Mouse (Mus musculus) limb, embryonic 10.5 days (tissue): Measurements from ENCODE around the gene Gfod2. TPM values are rescaled to one million over a fixed set of nuclear protein-coding genes. Genes with fewer than 3 reads are reported as not detected.

Experiments used
- DNase-seq: peaks from one replicate; pipeline ENCODE4 v3.0.0-alpha.2; 2017; ENCODE audit warnings: low spot score
- H3K27ac ChIP-seq: fragments of 300-500 bp; sonication (generic); 2 replicates; pipeline ENCODE4 v1.5.1; 2016; ENCODE audit warnings: mild to moderate bottlenecking
- H3K27me3 ChIP-seq: fragments of 300-500 bp; sonication (generic); 2 replicates; pipeline ENCODE4 v1.6.1; 2016; ENCODE audit warnings: low read depth, mild to moderate bottlenecking; ENCODE audit not compliant: poor library complexity, severe bottlenecking
- H3K36me3 ChIP-seq: fragments of 300-500 bp; sonication (generic); 2 replicates; pipeline ENCODE4 v1.6.1; 2016; ENCODE audit warnings: mild to moderate bottlenecking, moderate library complexity
- H3K4me1 ChIP-seq: fragments of 300-500 bp; sonication (generic); 2 replicates; pipeline ENCODE4 v1.6.1; 2016
- H3K4me3 ChIP-seq: fragments of 300-500 bp; sonication (generic); 2 replicates; pipeline ENCODE4 v1.5.1; 2016; ENCODE audit warnings: mild to moderate bottlenecking, moderate library complexity
- H3K9me3 ChIP-seq: fragments of 300-500 bp; sonication (generic); replicated peaks from 2 replicates; pipeline ENCODE4 v1.6.1; 2016; ENCODE audit warnings: mild to moderate bottlenecking
- WGBS: fragments of 180-500 bp; shearing (Covaris S2); methylation state at CpG from one replicate; pipeline ENCODE4 v1.1.7; 2016; 5-methylcytosine and 5-hydroxymethylcytosine counted together
- polyA plus RNA-seq: library from polyadenylated mRNA; unstranded; fragments of >200 nt; fragmentation: Nextera tagmentation; extraction: Ambion mirVana; gene quantifications from 2 replicates; pipeline ENCODE4 v1.2.1, GENCODE M21; 2016

Gene Gfod2
- polyA plus RNA-seq, 1 experiment from 2014 or later = 29.8 TPM

- Histone ChIP-seq H3K4me1 (peaks cover 20% of the 10 kb centered on the region), H3K36me3 (peaks cover 41% of the 10 kb centered on the region), H3K9me3 (no peaks in the 10 kb centered on the region), H3K4me3 (no peak overlapping the region; the same call in 1 of the 2 replicates), H3K27ac (no peak overlapping the region), H3K27me3 (peaks cover 21% of the 10 kb centered on the region)
- 83% methylated on average over 30 of the region's 30 CpGs for WGBS
- DNase-seq = no peak
These were observed 63.2 kb downstream of the Gfod2 start for GRCm38 (mm10) chr8:105695080-105695780.

- peaks cover 35% of the 10 kb centered on the region for H3K36me3 ChIP-seq
These were observed 64.2 kb downstream of the Gfod2 start for GRCm38 (mm10) chr8:105694051-105694799.

DNA sequence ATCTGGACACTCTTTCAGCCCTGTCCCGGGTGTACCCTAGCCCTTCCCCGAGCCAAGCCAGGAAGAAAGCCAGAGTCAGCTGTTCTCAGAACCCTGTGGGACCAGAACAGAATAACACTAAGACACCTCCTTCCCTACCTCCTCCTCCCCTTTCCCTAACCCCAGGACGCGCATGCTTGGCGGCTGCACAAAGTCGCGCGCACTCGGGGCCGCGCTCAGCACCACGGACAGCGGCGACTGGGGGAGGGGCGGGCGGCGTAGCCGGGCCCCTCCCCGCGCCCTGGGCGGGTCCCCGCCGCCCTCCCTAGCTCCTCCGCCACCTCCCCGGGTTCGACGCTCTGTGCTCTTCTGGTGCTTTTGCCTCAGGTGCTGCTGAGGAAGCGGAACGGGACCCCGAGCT is 64.8 kb downstream of the Gfod2 start:
- Histone ChIP-seq H3K4me1 (peaks cover 12% of the 10 kb centered on the region), H3K36me3 (peaks cover 32% of the 10 kb centered on the region), H3K27ac (peak overlapping the region; percentile 53), H3K4me3 (peak overlapping the region; percentile 55), H3K9me3 (no peaks in the 10 kb centered on the region), H3K27me3 (peaks cover 31% of the 10 kb centered on the region)
- DNase-seq = peak; percentile 87
- WGBS = 3% methylated on average over 30 of the region's 30 CpGs

More at GRCm38 (mm10) chr8:105694051-105694799, 64.2 kb downstream of the Gfod2 start:
- 10% methylated on average over 40 of the region's 40 CpGs for WGBS
- Histone ChIP-seq H3K27ac (peak overlapping the region; percentile 53), H3K9me3 (no peaks in the 10 kb centered on the region), H3K27me3 (peaks cover 27% of the 10 kb centered on the region), H3K4me3 (peak overlapping the region; percentile 55), H3K4me1 (peaks cover 12% of the 10 kb centered on the region)
- DNase-seq = no peak

DNA sequence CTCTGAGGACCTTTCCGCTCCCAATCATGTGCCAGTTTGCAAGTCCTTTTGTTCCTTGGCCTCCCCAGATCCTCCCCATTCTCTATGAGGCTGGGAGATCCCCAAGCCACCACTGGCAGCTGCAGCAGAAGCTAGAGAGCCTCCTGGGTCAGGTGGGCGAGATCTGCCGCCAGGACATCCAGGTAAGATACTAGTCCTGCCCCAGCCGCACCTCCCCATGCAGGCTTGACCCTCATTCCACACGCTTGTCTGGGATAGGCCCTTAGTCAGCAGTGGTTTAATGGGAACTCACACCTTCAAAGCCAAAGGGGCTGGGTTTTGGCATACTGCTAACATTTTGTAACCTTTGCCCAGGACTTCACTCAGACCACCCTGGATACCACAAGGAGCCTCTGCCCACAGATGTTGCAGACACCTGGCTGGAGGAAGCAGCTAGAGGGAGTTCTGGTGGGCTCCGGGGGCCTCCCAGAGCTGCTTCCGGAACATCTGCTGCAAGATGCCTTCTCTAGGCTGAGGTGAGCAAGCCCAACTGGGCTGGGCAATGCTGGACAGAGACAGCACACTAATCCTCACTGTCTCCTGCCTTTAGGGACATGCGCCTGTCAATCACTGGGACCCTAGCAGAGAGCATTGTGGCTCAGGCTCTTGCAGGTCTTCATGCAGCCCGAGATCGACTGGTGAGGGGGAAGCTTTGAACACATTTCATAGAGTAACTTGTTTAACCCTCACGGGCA is 65.8 kb downstream of the Gfod2 start:
- no peak for DNase-seq
- WGBS = 94% methylated on average over 11 of the region's 11 CpGs
- H3K4me1 ChIP-seq = peaks cover 12% of the 10 kb centered on the region
- H3K36me3 ChIP-seq = peaks cover 22% of the 10 kb centered on the region
- peaks cover 31% of the 10 kb centered on the region for H3K27me3 ChIP-seq
- H3K9me3 ChIP-seq = no peaks in the 10 kb centered on the region
- H3K27ac ChIP-seq = no peak overlapping the region
- no peak overlapping the region for H3K4me3 ChIP-seq

GRCm38 (mm10) chr8:105690978-105691377 is 67.5 kb downstream of the Gfod2 start:
- Histone ChIP-seq H3K36me3 (peaks cover 6% of the 10 kb centered on the region), H3K27me3 (peaks cover 31% of the 10 kb centered on the region), H3K4me3 (no peak overlapping the region), H3K9me3 (no peaks in the 10 kb centered on the region), H3K4me1 (peaks cover 16% of the 10 kb centered on the region), H3K27ac (no peak overlapping the region)
- 85% methylated on average over 14 of the region's 14 CpGs for WGBS
- DNase-seq = no peak

DNA sequence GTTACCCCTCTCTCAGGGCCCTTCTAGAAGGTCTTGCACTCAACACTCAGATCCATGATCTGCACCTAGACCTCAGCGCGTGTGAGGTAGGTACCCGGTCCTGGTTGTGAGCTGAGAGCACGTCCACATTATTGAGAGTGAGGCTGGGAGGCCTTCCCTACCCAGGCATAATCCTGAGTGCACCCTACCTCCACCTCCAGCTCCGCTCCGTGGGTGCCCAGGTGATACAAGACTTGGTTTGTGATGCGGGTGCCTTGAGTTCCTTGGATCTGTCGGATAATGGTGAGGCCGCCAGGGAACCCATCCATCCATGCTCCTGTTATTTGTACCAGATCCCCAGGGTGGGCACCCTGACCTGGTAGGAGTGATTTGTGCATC is 68.5 kb downstream of the Gfod2 start:
- H3K27ac ChIP-seq = no peak overlapping the region
- peaks cover 25% of the 10 kb centered on the region for H3K27me3 ChIP-seq
- no peak for DNase-seq
- 89% methylated on average over 9 of the region's 9 CpGs for WGBS
- no peak overlapping the region for H3K4me3 ChIP-seq
- H3K9me3 ChIP-seq = no peaks in the 10 kb centered on the region
- peaks cover 26% of the 10 kb centered on the region for H3K4me1 ChIP-seq
- H3K36me3 ChIP-seq = no peaks in the 10 kb centered on the region

DNA sequence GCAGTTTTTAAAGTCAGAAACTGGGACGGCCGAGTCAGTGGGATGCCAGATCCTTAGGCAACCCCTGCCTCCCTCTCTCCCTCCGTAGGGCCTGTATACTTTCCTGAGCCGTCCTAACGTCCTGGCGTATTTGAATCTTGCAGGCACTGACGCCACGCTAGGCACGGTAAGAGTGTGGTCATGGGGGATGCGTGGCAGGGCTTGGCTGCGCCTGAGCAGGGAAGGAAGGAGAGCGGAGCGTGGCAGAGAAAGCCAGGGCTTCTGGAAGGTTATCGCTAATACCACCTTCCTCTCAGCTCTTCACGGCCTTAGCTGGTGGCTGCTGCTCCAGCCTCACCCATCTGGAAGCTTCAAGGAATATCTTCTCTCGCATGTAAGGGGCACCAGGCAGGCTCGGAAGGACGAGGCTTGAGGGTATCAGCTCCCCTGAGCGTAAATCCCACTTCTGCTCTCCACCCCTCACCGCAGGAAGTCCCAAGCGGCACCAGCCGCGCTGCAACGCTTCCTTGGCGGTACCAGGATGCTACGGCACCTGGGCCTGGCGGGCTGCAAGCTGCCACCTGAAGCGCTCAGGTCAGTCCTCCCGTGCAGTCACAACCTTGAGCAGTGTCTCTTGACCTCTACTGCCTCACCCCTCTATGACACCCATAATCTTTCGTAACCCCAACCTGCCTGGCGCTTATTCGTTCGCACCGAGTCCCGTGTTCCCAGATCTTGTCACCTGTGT is 69.0 kb downstream of the Gfod2 start:
- no peak overlapping the region for H3K27ac ChIP-seq
- peaks cover 2% of the 10 kb centered on the region; the same call in 1 of the 2 replicates for H3K36me3 ChIP-seq
- WGBS = 65% methylated on average over 35 of the region's 35 CpGs
- H3K27me3 ChIP-seq = peaks cover 19% of the 10 kb centered on the region
- no peaks in the 10 kb centered on the region for H3K9me3 ChIP-seq
- no peak for DNase-seq
- peaks cover 26% of the 10 kb centered on the region for H3K4me1 ChIP-seq
- H3K4me3 ChIP-seq = no peak overlapping the region

- H3K9me3 ChIP-seq = no peaks in the 10 kb centered on the region
- peaks cover 10% of the 10 kb centered on the region; the same call in 1 of the 2 replicates for H3K27me3 ChIP-seq
- H3K4me3 ChIP-seq = no peak overlapping the region
- no peak overlapping the region for H3K27ac ChIP-seq
- 76% methylated on average over 14 of the region's 14 CpGs for WGBS
- no peak for DNase-seq
- H3K4me1 ChIP-seq = peaks cover 16% of the 10 kb centered on the region
- peaks cover 13% of the 10 kb centered on the region for H3K36me3 ChIP-seq
These were observed 70.2 kb downstream of the Gfod2 start for GRCm38 (mm10) chr8:105688242-105688752.

- WGBS = 72% methylated on average over 8 of the region's 8 CpGs
- DNase-seq = no peak
- no peak overlapping the region for H3K27ac ChIP-seq
These were observed 71.0 kb downstream of the Gfod2 start for GRCm38 (mm10) chr8:105687512-105687911.

GRCm38 (mm10) chr8:105686551-105686950 is 71.9 kb downstream of the Gfod2 start:
- H3K4me3 ChIP-seq = no peak overlapping the region

More at GRCm38 (mm10) chr8:105687512-105687911, 71.0 kb downstream of the Gfod2 start:
- Histone ChIP-seq H3K36me3 (peaks cover 21% of the 10 kb centered on the region), H3K4me3 (no peak overlapping the region), H3K4me1 (peaks cover 16% of the 10 kb centered on the region), H3K27me3 (peaks cover 10% of the 10 kb centered on the region; the same call in 1 of the 2 replicates), H3K9me3 (no peaks in the 10 kb centered on the region)

GRCm38 (mm10) chr8:105685796-105686308 is 72.6 kb downstream of the Gfod2 start, which contains the start of gene Carmil2:
Carmil2 (plus strand) TSS chr8:105686274.
- DNase-seq = peak; percentile 67
- Histone ChIP-seq H3K36me3 (peaks cover 38% of the 10 kb centered on the region), H3K27me3 (peaks cover 10% of the 10 kb centered on the region; the same call in 1 of the 2 replicates), H3K27ac (peak within 1 kb of the TSS; percentile 61; the same call in 1 of the 2 replicates), H3K4me1 (peaks cover 16% of the 10 kb centered on the region), H3K4me3 (peak within 1 kb of the TSS; percentile 37), H3K9me3 (no peaks in the 10 kb centered on the region)
- 13% methylated on average over 26 of the region's 26 CpGs for WGBS

More at GRCm38 (mm10) chr8:105686551-105686950, 71.9 kb downstream of the Gfod2 start:
- Histone ChIP-seq H3K27me3 (peaks cover 10% of the 10 kb centered on the region; the same call in 1 of the 2 replicates), H3K9me3 (no peaks in the 10 kb centered on the region), H3K27ac (no peak overlapping the region), H3K36me3 (peaks cover 31% of the 10 kb centered on the region), H3K4me1 (peaks cover 16% of the 10 kb centered on the region)
- 76% methylated on average over 6 of the region's 6 CpGs for WGBS
- DNase-seq = no peak
